Mouse (Mus musculus) kidney, embryonic 16.5 days (tissue): Measurements from ENCODE around the gene Pde8b. TPM values are rescaled to one million over a fixed set of nuclear protein-coding genes. Genes with fewer than 3 reads are reported as not detected.
"Not testable (repeated sequence)": the region's sequence is repeated elsewhere in the genome, so short reads cannot be mapped to it uniquely, and the experiment has no call there.

Source experiments
- ATAC-seq: fragments of 200-750 bp; cut with Nextera tagmentation; 2 replicates; pipeline ENCODE4 v1.8.0; 2017; ENCODE audit warnings: moderate TSS enrichment; ENCODE audit not compliant: low FRiP score, low TSS enrichment
- H3K27ac ChIP-seq: fragments of 300-500 bp; sonication (generic); 2 replicates; pipeline ENCODE4 v1.5.1; 2014; ENCODE audit warnings: low read length
- H3K27me3 ChIP-seq: fragments of 300-500 bp; sonication (generic); 2 replicates; pipeline ENCODE4 v1.6.1; 2014; ENCODE audit warnings: low read length, control low read depth, mixed read lengths; ENCODE audit not compliant: insufficient read depth
- H3K36me3 ChIP-seq: fragments of 300-500 bp; sonication (generic); 2 replicates; pipeline ENCODE4 v1.6.1; 2014; ENCODE audit warnings: low read length, control low read depth, mixed read lengths; ENCODE audit not compliant: insufficient read depth
- H3K4me1 ChIP-seq: fragments of 300-500 bp; sonication (generic); 2 replicates; pipeline ENCODE4 v1.6.1; 2014; ENCODE audit warnings: low read length, control low read depth, mixed read lengths; ENCODE audit not compliant: insufficient read depth
- H3K4me2 ChIP-seq: fragments of 300-500 bp; sonication (generic); replicated peaks from 2 replicates; pipeline ENCODE4 v1.6.1; 2014; ENCODE audit warnings: low read depth, low read length
- H3K4me3 ChIP-seq: fragments of 300-500 bp; sonication (generic); 2 replicates; pipeline ENCODE4 v1.5.1; 2014; ENCODE audit warnings: mild to moderate bottlenecking, low read length
- H3K9ac ChIP-seq: fragments of 300-500 bp; sonication (generic); replicated peaks from 2 replicates; pipeline ENCODE4 v1.6.1; 2014; ENCODE audit warnings: low read length
- H3K9me3 ChIP-seq: fragments of 300-500 bp; sonication (generic); 2 replicates; pipeline ENCODE4 v1.6.1; 2016; ENCODE audit warnings: low read length, control low read depth
- WGBS: fragments of 180-500 bp; shearing (Covaris S2); extraction: QIAGEN DNeasy Blood & Tissue Kit; methylation state at CpG from one replicate; pipeline ENCODE4 v1.1.7; 2014; 5-methylcytosine and 5-hydroxymethylcytosine counted together
- polyA plus RNA-seq: library from polyadenylated mRNA; unstranded; fragments of >200 nt; fragmentation: Nextera tagmentation; extraction: Ambion mirVana; gene quantifications from 2 replicates; pipeline ENCODE4 v1.2.1, GENCODE M21; 2015

Pde8b gene
- polyA plus RNA-seq, 1 experiment from 2014 or later, result 12.4 TPM

DNA sequence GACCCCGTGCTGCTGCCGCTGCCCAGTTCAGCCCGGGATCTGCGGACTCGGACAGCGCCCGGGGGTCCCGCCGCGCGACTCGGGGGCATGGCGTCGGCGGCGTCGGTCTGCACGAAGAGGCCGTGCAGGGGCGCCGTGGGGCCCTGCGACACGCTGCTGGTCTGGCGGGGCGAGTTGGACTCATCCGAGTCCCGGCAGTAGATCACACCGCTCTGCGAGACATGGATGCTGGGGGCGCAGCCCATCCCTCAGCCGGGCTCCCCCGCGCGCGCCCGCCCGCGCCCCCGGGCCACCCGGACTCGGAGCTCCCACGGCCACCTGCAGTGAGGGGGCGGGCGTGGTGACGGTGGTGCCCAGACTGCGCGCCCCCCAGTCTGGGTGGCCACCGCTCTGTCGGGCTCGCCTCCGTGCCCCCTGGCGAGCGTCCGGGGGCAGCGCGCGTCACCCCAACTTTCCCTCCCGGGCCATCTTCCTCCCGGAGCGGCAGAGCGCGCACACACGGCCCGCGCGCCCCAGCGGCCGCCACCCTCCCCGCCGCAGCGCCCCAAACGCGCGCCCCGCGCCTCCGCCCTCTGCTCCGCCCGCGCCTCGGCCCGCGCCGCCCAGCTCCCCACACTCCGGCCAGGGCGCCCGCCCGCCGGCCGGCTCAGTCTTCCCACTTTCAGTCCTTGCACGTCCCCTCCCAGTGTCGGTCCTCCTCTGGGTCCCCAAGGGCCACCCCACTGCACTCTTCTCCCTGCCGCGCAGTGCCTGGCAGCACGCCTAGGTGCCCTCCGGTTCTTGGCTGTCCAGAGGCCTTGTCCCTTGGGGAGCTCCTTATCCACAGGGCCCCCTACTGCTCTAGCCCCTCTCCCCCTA is 27.3 kb downstream of the Pde8b start:
- Histone ChIP-seq H3K4me2 (peak overlapping the region; percentile 98), H3K27me3 (peaks cover 23% of the 10 kb centered on the region), H3K4me3 (peak overlapping the region; percentile 74), H3K36me3 (no peaks in the 10 kb centered on the region), H3K9me3 (no peaks in the 10 kb centered on the region), H3K9ac (peak overlapping the region; percentile 70), H3K4me1 (no peaks in the 10 kb centered on the region), H3K27ac (no peak overlapping the region)
- peak; percentile 86 for ATAC-seq
- 2% methylated on average over 68 of the region's 96 CpGs for WGBS

DNA sequence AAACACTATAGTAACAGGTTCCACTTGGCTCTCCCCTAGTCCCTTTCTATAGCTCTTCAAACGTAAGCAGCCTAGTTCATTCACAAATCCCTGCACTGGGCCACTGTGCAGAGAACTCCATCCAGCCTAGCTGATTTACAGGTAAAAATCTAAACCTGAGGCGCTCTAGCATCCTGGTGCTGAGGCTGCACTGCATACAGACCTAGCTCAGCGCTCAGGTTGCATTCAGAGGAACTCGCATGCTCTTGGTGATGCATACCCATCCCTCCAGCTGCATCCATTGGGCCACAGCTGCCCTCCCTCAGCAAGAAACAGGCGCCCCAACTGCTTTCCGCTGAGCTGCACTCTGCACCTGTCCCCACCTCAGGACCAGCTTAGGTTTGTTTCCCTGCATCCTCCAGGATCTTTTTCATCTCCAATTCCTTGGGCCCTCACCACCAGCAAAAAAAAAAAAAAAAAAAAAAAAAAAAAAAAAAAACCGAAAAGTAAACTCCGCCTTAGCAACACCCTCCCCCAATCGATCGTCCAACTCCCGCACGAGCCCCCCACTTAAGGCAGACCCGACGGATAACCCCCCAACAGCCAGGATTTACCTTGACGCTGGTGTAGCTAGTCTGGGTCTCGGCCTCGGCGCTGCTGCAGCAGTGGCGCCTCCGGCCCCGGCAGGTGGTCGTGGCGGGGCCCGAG is 28.1 kb downstream of the Pde8b start:
- no peaks in the 10 kb centered on the region for H3K9me3 ChIP-seq
- peaks cover 23% of the 10 kb centered on the region for H3K27me3 ChIP-seq
- no peak; the same call in 1 of the 2 replicates for ATAC-seq
- H3K4me3 ChIP-seq, result peak overlapping the region; percentile 74
- peak overlapping the region; percentile 70 for H3K9ac ChIP-seq
- 3% methylated on average over 24 of the region's 24 CpGs for WGBS
- H3K36me3 ChIP-seq, result no peaks in the 10 kb centered on the region
- H3K27ac ChIP-seq, result no peak overlapping the region
- H3K4me2 ChIP-seq, result peak overlapping the region; percentile 98
- H3K4me1 ChIP-seq, result no peaks in the 10 kb centered on the region

DNA sequence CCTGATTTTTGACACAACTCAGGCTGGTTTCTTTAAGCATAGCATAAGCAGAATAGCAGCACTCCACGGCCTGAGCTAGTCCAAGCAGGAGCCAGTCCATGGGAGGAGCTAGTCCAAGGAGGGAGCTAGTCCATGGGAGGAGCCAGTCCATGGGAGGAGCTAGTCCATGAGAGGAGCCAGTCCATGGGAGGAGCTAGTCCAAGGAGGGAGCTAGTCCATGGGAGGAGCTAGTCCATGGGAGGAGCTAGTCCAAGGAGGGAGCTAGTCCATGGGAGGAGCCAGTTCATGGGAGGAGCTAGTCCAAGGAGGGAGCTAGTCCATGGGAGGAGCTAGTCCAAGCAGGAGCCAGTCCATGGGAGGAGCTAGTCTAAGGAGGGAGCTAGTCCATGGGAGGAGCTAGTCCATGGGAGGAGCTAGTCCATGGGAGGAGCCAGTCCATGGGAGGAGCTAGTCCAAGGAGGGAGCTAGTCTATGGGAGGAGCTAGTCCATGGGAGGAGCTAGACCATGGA is 34.4 kb downstream of the Pde8b start:
- not testable (repeated sequence) for H3K4me2 ChIP-seq, ATAC-seq, H3K27me3 ChIP-seq, H3K9ac ChIP-seq, H3K9me3 ChIP-seq, H3K36me3 ChIP-seq, H3K27ac ChIP-seq, H3K4me3 ChIP-seq, H3K4me1 ChIP-seq
- 39% methylated on average over 1 of the region's 1 CpGs for WGBS

DNA sequence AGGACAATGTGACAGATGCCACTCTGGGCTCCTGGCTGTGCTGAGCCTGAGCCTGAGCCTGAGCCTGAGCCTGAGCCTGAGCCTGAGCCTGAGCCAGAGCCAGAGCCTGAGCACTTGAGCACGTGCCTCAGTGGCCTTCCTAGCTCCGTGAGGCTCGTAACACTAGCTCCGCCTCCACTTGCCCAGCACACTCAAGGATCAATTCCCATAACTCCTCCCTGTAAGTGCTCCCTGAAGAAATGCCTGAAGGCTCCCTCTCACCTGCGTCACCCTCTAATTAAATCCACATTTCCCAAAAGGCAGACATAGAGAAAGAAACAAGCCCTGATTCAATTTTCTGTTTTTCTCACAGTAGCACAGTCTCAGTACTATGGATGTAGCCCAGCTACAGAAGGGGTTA is 37.8 kb downstream of the Pde8b start:
- 84% methylated on average over 5 of the region's 5 CpGs for WGBS
- no peak overlapping the region for H3K4me2 ChIP-seq
- H3K9ac ChIP-seq, result no peak overlapping the region
- no peaks in the 10 kb centered on the region for H3K9me3 ChIP-seq
- no peaks in the 10 kb centered on the region for H3K36me3 ChIP-seq
- ATAC-seq, result no peak
- no peak overlapping the region for H3K27ac ChIP-seq
- no peaks in the 10 kb centered on the region for H3K27me3 ChIP-seq
- no peaks in the 10 kb centered on the region for H3K4me1 ChIP-seq
- H3K4me3 ChIP-seq, result no peak overlapping the region

DNA sequence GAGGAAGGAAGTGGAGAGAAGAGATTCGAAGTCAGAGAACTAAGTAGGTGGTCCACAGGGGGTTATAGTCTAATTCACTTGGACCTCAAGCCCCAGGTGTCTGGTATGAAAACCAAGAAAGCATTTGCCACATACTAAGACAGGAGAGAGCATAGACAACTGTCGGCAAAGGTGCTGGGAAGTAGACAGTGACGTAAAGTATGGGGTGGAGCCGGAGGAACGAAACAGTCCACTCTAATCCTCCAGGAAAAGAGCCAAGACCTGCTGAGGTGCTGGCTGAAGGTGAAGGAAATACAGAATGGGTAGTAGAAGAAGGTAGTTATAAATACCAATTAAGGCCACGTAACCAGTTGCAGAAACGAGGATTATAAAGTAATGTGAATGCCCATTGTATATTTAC is 42.8 kb downstream of the Pde8b start:
- not testable (repeated sequence) for H3K4me3 ChIP-seq, H3K4me2 ChIP-seq, H3K9ac ChIP-seq, H3K4me1 ChIP-seq, ATAC-seq, H3K27ac ChIP-seq, H3K9me3 ChIP-seq, H3K36me3 ChIP-seq, H3K27me3 ChIP-seq
- 79% methylated on average over 7 of the region's 7 CpGs for WGBS

DNA sequence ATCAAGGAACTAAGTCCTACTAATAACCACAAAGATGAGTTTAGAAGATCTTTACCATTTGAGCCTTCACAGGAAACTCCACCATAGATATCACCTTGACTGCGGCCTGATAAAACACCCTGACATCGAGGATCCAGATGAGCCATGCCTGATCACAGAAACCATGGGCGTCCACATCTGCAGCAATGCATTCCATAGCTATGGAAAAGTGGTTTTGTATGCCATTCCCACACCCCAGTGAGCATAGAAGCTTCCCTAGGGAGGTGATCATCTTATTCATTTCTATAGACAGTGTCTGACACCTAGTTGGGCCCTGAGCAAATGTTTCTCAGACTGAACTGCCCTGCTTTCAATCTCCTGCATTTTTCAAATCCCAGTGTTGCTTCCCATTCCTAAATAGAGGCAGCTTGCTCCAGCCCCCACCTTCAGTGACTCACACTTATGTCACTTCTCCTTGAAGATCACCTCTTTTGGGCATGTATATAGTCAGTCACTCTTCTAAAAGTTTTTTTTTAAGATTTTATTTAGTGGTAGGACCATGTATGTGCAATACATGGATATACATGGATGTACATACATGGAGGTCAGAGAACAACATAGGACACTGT is 47.9 kb downstream of the Pde8b start:
- WGBS, result 91% methylated on average over 3 of the region's 3 CpGs
- H3K4me2 ChIP-seq, result no peak overlapping the region
- H3K4me3 ChIP-seq, result no peak overlapping the region

DNA sequence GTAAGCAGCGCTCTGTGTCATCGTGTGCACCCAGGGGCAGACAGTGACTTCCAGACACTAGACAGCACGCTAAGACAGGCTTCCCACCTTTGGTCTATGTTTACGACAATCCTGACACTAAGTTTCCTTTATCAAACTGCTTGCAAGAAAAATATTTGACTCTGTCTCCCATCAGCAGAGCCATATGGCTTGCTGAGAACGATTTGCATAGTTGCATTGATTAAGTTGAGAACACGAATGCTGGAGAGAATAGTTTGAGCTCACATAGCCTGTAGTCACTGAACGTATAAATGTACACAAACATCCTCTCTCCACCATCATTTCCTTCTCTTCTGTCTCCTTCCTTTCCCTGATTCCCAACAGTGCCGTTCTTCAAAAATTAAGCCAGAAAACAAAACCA is 49.3 kb downstream of the Pde8b start:
- peaks cover 5% of the 10 kb centered on the region; the same call in 1 of the 2 replicates for H3K4me1 ChIP-seq
- 80% methylated on average over 8 of the region's 8 CpGs for WGBS
- no peak overlapping the region for H3K9ac ChIP-seq
- H3K4me2 ChIP-seq, result no peak overlapping the region
- H3K27me3 ChIP-seq, result no peaks in the 10 kb centered on the region
- H3K27ac ChIP-seq, result no peak overlapping the region
- no peak overlapping the region for H3K4me3 ChIP-seq
- 0 out of 2 replicates have a peak, but pooled peaks cover 2% of the 10 kb centered on the region for H3K9me3 ChIP-seq
- H3K36me3 ChIP-seq, result no peaks in the 10 kb centered on the region
- ATAC-seq, result no peak

More for the DNA sequence above, 47.9 kb downstream of the Pde8b start:
- Histone ChIP-seq H3K36me3 (no peaks in the 10 kb centered on the region), H3K27ac (no peak overlapping the region), H3K4me1 (no peaks in the 10 kb centered on the region), H3K27me3 (no peaks in the 10 kb centered on the region), H3K9me3 (0 out of 2 replicates have a peak, but pooled peaks cover 2% of the 10 kb centered on the region), H3K9ac (no peak overlapping the region)
- no peak for ATAC-seq

DNA sequence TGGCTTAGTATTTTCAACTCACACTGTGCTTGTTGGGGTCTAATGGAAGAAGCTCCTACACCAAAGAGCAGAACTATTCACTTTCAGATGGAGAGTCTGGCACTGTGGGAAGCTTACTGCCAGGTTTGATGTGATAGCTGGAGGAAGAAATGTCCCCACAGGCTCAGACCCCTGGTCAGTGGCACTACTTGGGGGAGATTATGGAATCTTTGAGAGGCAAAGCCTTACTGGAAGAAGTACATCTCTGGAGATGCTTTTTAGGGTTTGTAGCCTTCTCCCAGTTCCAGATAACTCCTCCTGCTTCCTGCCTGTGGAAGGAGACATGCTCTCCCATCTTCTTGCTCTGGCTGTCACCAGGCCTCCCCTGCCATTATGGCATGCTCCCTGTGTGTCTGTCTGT is 50.1 kb downstream of the Pde8b start:
- Histone ChIP-seq H3K27ac (no peak overlapping the region), H3K9me3 (0 out of 2 replicates have a peak, but pooled peaks cover 2% of the 10 kb centered on the region), H3K4me2 (no peak overlapping the region), H3K27me3 (no peaks in the 10 kb centered on the region), H3K9ac (no peak overlapping the region), H3K36me3 (no peaks in the 10 kb centered on the region), H3K4me1 (peaks cover 5% of the 10 kb centered on the region; the same call in 1 of the 2 replicates), H3K4me3 (no peak overlapping the region)
- no peak for ATAC-seq

DNA sequence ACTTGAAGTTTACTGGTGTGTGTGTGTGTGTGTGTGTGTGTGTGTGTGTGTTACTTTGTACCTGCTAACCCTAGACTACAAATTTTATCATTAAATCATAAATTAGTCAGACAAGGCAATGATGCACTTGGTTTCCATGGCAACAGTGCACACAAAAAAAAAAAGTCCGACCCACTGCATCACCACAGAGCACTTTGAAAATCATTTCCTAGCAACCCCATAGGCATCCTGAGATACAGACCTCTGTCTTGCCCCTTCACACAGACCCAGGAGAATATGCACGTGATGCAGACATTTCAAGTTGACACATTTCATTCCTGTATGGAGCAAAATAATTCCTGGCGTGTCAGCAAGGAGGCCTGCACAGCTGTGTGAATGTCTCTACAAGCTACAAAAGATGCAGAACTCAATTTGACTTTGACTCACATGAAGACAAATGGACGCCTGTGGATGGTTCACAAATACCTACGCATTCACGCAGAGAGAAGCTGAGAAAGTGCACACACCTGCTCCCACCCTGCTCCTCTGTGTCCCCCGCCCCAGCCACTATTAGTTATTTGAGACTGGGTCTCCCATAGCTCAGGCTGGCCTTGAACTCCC is 53.9 kb downstream of the Pde8b start:
- H3K27me3 ChIP-seq, result no peaks in the 10 kb centered on the region
- H3K9ac ChIP-seq, result no peak overlapping the region
- H3K9me3 ChIP-seq, result no peaks in the 10 kb centered on the region
- H3K4me1 ChIP-seq, result peaks cover 8% of the 10 kb centered on the region; the same call in 1 of the 2 replicates
- no peak overlapping the region for H3K4me2 ChIP-seq
- no peaks in the 10 kb centered on the region for H3K36me3 ChIP-seq
- 77% methylated on average over 7 of the region's 7 CpGs for WGBS
- H3K4me3 ChIP-seq, result no peak overlapping the region
- no peak for ATAC-seq
- no peak overlapping the region; the same call in 1 of the 2 replicates for H3K27ac ChIP-seq
